Mouse (Mus musculus): ENCODE data around the gene Hint1.
"Not testable (repeated sequence)": the region's sequence is repeated elsewhere in the genome, so short reads cannot be mapped to it uniquely, and the experiment has no call there.

Hint1 gene

GRCm38 (mm10) chr11:54894589-54894988 is 28.4 kb downstream of the Hint1 start:
- no peak for DNase-seq (ENCODE audit: low read depth, low spot score)

GRCm38 (mm10) chr11:54896646-54897045 is 30.5 kb downstream of the Hint1 start:
- DNase-seq (ENCODE audit: low read depth, low spot score): not testable (repeated sequence)

GRCm38 (mm10) chr11:54897470-54897869 is 31.3 kb downstream of the Hint1 start:
- DNase-seq (ENCODE audit: low read depth, low spot score): no peak

DNA sequence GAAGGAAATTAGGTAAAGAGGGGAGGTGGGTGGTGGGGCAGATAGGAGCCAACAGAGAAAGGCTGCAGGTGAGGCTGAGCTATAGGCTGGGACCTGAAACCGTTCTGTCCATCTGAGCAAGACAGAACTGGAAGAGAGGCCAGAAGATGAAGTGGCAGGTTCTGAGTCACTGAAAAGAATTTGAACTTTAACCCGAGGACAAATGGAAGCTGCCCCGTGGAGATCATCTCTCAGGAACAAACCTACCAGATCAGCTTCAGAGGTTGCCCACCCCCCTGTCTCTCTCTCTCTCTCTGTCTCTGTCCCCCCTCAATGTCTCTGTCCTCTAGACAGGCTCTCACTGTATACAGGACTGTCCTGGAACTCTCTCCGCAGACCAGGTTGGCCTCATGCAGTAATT is 33.5 kb downstream of the Hint1 start:
- no peak for DNase-seq (ENCODE audit: low read depth, low spot score)

DNA sequence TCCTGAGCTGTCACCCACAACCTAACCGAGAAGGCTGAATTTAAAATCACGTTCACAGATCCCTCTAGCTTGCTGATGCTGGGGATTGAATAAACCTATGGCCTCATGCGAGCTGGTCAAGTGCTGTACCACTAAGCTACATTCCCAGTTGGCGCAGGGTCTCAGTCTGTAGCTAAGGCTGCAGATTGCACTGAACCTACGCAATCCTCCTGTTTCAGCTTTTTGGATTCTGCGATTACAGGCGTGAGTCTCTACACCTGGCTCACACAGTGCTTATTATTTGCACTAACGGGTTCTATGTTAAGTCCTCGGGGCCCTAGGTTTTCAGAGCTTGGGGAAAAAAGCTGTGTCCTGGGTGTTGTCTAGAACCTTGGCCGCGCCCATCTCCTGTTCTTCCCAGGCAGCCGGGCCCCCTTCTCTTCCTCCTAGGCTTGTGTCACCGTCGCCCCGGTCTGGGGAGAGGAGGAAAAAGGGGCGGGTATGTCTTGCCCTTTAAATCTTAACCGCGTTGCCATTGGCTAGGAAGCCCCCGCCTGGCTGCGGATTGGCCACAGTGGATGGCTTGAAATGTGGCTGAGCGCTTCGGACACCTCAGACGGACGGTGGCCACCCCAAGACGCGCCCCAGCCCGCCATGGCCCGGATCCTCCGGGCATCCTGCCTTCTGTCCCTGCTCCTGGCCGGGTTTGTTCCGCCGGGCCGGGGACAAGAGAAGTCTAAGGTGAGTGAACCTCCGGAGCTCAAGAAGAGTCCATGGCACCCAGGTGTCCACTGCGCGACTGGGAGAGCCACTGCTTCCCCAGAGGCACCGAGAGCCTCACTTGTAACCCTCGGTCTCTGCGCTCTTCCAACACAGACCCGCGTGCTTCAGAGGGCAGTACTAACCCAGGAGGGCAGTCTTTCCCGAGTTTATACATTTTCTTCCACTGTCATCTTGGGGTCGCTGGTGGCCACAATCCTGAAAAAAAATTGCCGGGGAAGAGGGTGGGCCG is 36.4 kb downstream of the Hint1 start, which contains the start of gene Gpx3:
Gpx3 (plus strand) TSS at position 121 of the 991 bp plus-strand sequence.
- DNase-seq (ENCODE audit: low read depth, low spot score): peak; percentile 81

DNA sequence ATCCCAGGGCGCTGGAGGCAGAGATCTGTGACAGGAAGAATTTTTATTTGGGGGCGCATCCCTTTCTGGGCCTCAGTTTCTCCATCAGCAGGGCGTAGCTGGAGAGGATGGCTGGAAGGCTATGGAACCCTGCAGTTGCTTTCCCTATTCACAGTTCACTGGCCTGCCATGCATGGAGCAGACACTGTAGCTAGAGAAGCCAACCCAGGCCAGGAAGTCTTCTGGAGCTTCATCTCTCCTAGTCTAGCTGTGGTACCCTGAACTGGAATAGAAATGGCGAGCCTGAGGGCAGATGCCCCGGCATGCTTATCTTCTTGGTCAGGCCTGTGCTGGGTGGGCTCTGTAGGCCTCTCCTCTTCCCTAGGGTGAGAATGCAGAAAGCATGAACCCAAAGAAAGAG is 37.2 kb downstream of the Hint1 start:
- DNase-seq (ENCODE audit: low read depth, low spot score): no peak

DNA sequence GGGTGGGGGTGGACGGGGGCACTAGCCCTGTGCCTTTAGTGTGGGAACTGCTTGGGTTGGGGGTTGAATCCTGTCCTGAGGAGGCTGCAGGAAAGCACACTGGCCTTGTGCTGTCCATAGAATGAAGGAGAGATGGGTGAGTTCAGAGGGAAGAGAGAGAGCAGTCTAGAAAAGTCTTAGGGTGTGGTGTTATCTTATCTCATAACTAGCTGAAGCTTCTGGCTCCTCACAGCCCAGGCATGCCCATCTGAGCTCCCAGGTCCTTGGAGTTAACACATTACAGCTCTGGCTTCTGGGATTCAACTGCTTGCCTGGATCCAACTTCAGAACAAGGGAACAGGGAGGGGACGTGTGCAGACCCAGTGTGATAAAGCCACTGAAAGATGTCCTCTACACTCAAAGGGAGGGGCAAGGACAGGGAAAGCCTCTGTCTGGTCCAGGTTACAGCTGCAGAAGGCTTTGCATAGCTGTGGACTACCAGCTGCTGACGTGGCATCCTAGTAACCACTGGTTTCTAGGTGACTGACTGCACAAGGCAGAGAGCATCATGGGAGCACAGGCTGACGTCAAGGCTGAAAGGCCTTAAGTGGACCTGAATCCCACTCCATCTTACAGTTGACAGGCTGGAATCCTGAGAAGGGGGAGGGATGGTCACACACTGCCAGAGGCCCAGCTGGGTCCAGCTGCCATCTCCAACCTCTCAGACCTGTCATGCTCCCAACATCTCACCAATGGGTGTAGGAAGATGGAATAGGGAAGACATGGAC is 37.9 kb downstream of the Hint1 start:
- peak; percentile 69 for DNase-seq (ENCODE audit: low read depth, low spot score)

GRCm38 (mm10) chr11:54905086-54905485 is 38.9 kb downstream of the Hint1 start:
- no peak for DNase-seq (ENCODE audit: low read depth, low spot score)

DNA sequence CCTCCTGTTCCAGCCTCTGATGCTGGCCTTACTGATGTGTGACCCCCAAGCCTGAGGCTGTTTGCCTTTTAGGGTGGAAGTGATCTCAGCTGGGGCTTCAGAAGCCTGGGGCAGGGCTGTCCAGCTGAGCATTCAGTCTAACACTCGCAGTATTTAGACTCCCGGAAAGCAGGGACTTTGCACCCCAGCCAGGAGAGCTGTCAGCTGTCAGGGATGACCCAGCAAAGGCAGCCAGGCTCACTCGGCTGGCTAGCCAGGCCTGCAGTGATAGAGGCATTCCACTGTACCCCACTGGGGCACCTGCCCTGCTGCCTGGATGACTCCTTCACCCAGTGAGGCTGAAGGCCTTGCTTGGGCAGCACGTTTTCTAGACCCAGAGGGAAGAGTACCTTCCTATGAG is 39.7 kb downstream of the Hint1 start:
- no peak for DNase-seq (ENCODE audit: low read depth, low spot score)

GRCm38 (mm10) chr11:54906466-54906865 is 40.3 kb downstream of the Hint1 start:
- DNase-seq (ENCODE audit: low read depth, low spot score): no peak

DNA sequence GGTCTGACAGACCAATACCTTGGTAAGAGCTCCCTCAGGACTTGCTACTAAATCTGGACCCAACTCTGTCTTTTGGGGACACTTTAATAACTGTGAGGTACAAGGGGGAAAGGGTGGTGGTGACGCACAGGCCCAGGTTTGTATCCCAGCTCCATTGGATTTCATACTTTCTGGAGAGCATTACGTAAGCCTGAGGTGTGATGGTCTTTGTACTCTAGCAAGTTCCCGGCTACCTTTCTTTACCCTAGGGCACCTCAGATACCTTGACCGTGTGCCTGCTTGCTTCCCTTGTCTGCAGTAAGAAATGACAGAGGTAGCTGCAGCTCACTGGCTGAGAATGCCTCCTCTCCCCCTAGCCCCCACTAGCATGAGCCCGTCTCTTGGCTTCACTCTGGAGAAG is 41.1 kb downstream of the Hint1 start:
- no peak for DNase-seq (ENCODE audit: low read depth, low spot score)

DNA sequence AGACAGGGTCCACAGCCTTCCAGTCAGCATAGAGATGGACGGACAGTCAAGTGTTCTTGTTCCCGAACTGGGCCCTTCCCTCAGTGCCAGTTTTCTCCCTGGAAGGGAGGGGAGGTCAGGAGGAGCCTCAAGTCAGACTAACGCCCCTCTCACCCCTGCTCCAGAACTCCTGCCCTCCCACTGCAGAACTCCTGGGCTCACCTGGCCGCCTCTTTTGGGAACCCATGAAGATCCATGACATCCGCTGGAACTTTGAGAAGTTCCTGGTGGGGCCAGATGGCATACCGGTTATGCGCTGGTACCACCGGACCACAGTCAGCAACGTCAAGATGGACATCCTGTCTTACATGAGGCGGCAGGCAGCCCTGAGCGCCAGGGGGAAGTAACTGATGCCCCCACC is 43.1 kb downstream of the Hint1 start:
- no peak for DNase-seq (ENCODE audit: low read depth, low spot score)

DNA sequence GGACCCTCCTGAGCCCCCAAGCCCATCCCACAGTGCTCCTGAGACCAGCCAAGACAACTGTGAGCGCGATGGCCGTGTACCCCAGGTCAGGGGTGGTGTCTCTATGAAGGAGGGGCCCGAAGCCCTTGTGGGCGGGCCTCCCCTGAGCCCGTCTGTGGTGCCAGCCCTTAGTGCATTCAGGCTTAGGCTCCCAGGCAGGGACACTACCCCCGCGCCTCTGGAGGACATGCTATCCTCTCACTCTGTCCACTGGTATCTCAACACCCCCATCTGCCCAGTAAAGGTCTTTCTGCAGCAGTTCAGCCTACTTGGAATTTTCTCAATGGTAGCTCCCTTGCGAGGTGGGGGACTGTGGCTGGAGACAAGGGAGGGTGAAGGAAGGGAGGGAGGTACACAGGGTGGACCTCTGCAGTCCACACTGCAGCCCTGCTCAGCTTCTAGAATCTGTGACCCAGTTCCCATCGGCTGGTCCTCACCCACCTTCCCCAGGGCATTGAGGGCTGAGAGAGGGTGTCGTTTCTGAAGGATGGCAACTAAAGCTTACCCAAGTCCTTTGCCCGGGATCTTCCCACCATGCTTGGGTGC is 44.0 kb downstream of the Hint1 start:
- DNase-seq (ENCODE audit: low read depth, low spot score): no peak

- DNase-seq (ENCODE audit: low read depth, low spot score): no peak
These were observed 45.0 kb downstream of the Hint1 start for GRCm38 (mm10) chr11:54911201-54911600.

- no peak for DNase-seq (ENCODE audit: low read depth, low spot score)
These were observed 45.7 kb downstream of the Hint1 start for GRCm38 (mm10) chr11:54911671-54912502.

DNA sequence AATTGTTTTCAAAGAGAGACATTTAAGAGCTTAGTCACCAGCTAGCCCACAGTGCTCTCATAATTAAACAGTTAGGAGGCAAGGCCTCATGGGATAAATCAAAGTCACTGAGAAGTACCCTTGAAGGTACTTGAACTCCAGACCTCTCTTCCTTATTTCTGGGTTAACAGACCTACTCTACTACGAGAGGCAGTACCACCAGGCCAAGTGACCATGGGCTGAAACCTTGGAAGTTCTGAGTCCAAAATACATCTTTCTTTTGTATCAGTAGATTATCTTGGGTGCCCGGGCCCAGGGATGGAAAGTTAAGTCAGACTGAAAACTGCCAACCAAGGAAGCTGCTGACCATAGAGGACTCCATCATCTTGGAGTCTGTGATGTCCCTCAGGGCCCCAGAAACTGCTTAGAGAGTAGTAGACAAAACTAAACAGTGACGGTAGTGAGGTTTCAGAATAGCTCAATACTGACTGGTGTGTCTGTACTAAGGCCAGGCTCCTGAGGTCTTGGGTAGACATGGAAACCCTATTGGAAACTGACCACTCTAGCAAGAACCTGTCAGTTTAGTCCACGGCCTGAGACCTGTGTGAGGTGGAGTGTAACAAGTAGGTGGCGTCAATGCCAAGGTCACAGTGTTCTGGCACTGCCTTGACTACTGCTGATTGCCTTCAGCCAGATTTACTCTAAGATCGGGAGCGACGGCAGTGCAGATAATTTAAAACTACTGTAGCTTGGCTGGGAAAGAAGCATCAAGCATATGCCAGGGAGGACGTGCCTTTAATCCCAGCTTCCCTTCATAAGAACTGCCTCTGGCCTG is 46.5 kb downstream of the Hint1 start:
- DNase-seq (ENCODE audit: low read depth, low spot score): no peak

- no peak for DNase-seq (ENCODE audit: low read depth, low spot score)
These were observed 47.7 kb downstream of the Hint1 start for GRCm38 (mm10) chr11:54913841-54914240.

GRCm38 (mm10) chr11:54917461-54917860 is 51.3 kb downstream of the Hint1 start:
- DNase-seq (ENCODE audit: low read depth, low spot score): no peak

- DNase-seq (ENCODE audit: low read depth, low spot score): no peak
These were observed 52.1 kb downstream of the Hint1 start for GRCm38 (mm10) chr11:54918273-54918672.

Measured in brain, adult 2 months (tissue).